Mouse (Mus musculus) liver, postnatal 0 days (tissue): ENCODE measurements around the gene Atrn.

Experiments
- CTCF ChIP-seq: sonication (generic); IDR thresholded peaks from 2 replicates; pipeline ENCODE4 v1.5.1; 2016; ENCODE audit warnings: antibody characterized with exemption, low read depth
- EP300 ChIP-seq: IDR thresholded peaks from 2 replicates; pipeline ENCODE4 v1.6.1; 2016; ENCODE audit warnings: antibody characterized with exemption, low read depth, mild to moderate bottlenecking

DNA sequence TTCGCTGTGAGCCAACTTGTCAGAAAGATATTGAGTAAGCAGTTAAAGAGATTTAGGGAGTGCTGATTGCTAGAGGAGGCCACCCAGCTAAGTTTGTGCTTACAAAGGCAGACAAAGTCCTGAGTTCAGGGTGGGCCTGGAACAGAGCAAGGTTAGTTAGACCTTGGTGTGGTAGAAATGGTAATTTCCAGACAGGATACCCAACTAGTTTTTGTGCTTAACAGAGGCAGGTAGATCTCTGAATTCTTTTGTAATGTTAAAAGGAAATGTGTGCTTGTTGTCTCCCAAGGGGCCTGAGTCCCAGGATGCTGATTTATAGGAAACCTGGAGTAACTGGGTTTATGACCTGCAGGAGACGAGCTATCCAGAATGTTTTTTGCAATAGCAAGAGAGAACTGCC is 52.6 kb downstream of the Atrn start:
- TF ChIP-seq CTCF (no peak), EP300 (no peak)
